Comparison of ENCODE assay signal across 9 mouse cellular contexts in genomic region chr8:70558334-70558733, GRCm38 (mm10). TPM values are rescaled to one million over a fixed set of nuclear protein-coding genes. Genes with fewer than 3 reads are reported as not detected.
A peak's percentile ranks its signal among the peaks of the same experiment; 100 is the strongest.
DNase-seq lines count a peak whose midpoint lies in the region; ATAC-seq lines count a peak whose summit lies in the region.
"Had no signal": no experiment of that assay in that cellular context is flagged by ENCODE, and none has a peak within 500 bp of the region (broad histone marks: within the 10 kb centered on the region; RNA-seq: fewer than 3 reads in every experiment).

No protein-coding gene starts in this region.

- WGBS in heart, embryonic 11.5 days (ENCODE audit: insufficient replicate concordance), result 59% methylated on average over 4 of the region's 4 CpGs
- 83% methylated on average over 4 of the region's 4 CpGs for WGBS in limb, embryonic 10.5 days
- 67% methylated on average over 4 of the region's 4 CpGs for WGBS in hindbrain, embryonic 13.5 days

- H3K36me3 ChIP-seq in heart, embryonic 11.5 days (ENCODE audit: control insufficient read depth, insufficient read depth, low read length), result no peaks in the 10 kb centered on the region
- 0 out of 2 replicates have a peak, but pooled peaks cover 3% of the 10 kb centered on the region for H3K36me3 ChIP-seq in limb, embryonic 10.5 days
- peaks cover 4% of the 10 kb centered on the region; the same call in 1 of the 2 replicates for H3K36me3 ChIP-seq in hindbrain, embryonic 13.5 days

- no peak for DNase-seq in heart, adult 8-10 months (ENCODE audit: low spot score)
- DNase-seq in T-cell, adult 2 months (ENCODE audit: low spot score), result peak; percentile 65
- DNase-seq in limb, embryonic 10.5 days (ENCODE audit: low spot score), result no peak
- DNase-seq in embryo, embryonic 11 days, result no peak
- DNase-seq in urinary bladder, postnatal 10 days (ENCODE audit: low spot score), result no peak
- DNase-seq: cerebellum, adult 11-12 months had no signal

- H3K4me2 ChIP-seq in heart, embryonic 11.5 days, result no peak overlapping the region
- no peak overlapping the region for H3K4me2 ChIP-seq in hindbrain, embryonic 13.5 days

- no peak overlapping the region for H3K4me3 ChIP-seq in heart, embryonic 11.5 days (ENCODE audit: low read depth, low read length)
- no peak overlapping the region for H3K4me3 ChIP-seq in limb, embryonic 10.5 days
- H3K4me3 ChIP-seq in hindbrain, embryonic 13.5 days, result no peak overlapping the region

- no peaks in the 10 kb centered on the region for H3K9me3 ChIP-seq in heart, embryonic 11.5 days (replicated peaks; ENCODE audit: control insufficient read depth, low read length)
- no peaks in the 10 kb centered on the region for H3K9me3 ChIP-seq in limb, embryonic 10.5 days (replicated peaks)
- H3K9me3 ChIP-seq in hindbrain, embryonic 13.5 days, result no peaks in the 10 kb centered on the region

- no peak for ATAC-seq in heart, embryonic 11.5 days (replicated peaks; ENCODE audit: insufficient number of reproducible peaks, low FRiP score, low TSS enrichment)
- peak; percentile 31; the same call in 1 of the 2 replicates for ATAC-seq in megakaryocyte-erythroid progenitor cell, adult 5-6 weeks (replicated peaks; ENCODE audit: low FRiP score, low TSS enrichment, poor library complexity, severe bottlenecking)
- ATAC-seq in hindbrain, embryonic 13.5 days (ENCODE audit: low FRiP score), result no peak

- no peaks in the 10 kb centered on the region for H3K27me3 ChIP-seq in heart, embryonic 11.5 days (ENCODE audit: control insufficient read depth, insufficient read depth, low read length)
- H3K27me3 ChIP-seq in limb, embryonic 10.5 days (ENCODE audit: low read depth, poor library complexity, severe bottlenecking), result no peaks in the 10 kb centered on the region
- no peaks in the 10 kb centered on the region for H3K27me3 ChIP-seq in hindbrain, embryonic 13.5 days

- H3K27ac ChIP-seq in heart, embryonic 11.5 days (ENCODE audit: low read depth, low read length), result peak overlapping the region; percentile 30; the same call in 1 of the 2 replicates
- H3K27ac ChIP-seq in limb, embryonic 10.5 days, result peak overlapping the region; percentile 21; the same call in 1 of the 2 replicates
- no peak overlapping the region for H3K27ac ChIP-seq in hindbrain, embryonic 13.5 days

- peaks cover 57% of the 10 kb centered on the region for H3K4me1 ChIP-seq in heart, embryonic 11.5 days (ENCODE audit: control insufficient read depth, insufficient read depth, low read length)
- peaks cover 15% of the 10 kb centered on the region for H3K4me1 ChIP-seq in limb, embryonic 10.5 days
- peaks cover 28% of the 10 kb centered on the region for H3K4me1 ChIP-seq in hindbrain, embryonic 13.5 days (replicated peaks)

- no peak overlapping the region for H3K9ac ChIP-seq in heart, embryonic 11.5 days (ENCODE audit: low read depth, low read length)
- no peak overlapping the region for H3K9ac ChIP-seq in hindbrain, embryonic 13.5 days

RNA-seq across cellular contexts. Expression of gene Ell, which starts 19.1 kb away (rescaled TPM):
- 14.1 and 14.7 TPM in 2 replicates for polyA plus RNA-seq in heart, embryonic 11.5 days (2014; fragmentation: Nextera tagmentation; extraction: Ambion mirVana)
- total RNA-seq in heart, adult 8-10 months (2022), result 10 to 100 TPM in 3 of 4 experiments, 1 to 10 TPM in 1; 9.3 to 12.4 (median 10.6) TPM
- 20.9 and 26.1 TPM in 2 replicates for polyA plus RNA-seq in limb, embryonic 10.5 days (2016; fragmentation: Nextera tagmentation; extraction: Ambion mirVana)
- 14.7 and 22.0 TPM in 2 replicates for total RNA-seq in megakaryocyte-erythroid progenitor cell, adult 5-6 weeks (2014; fragmentation: Nextera tagmentation)
- total RNA-seq in megakaryocyte-erythroid progenitor cell, adult 5-6 weeks (2017), result 7.9 and 10.7 TPM in 2 replicates
- 16.3 and 17.2 TPM in 2 replicates for polyA plus RNA-seq in hindbrain, embryonic 13.5 days (2015; fragmentation: Nextera tagmentation; extraction: Ambion mirVana)

RNA-seq across cellular contexts. Expression of gene Kxd1, which starts 30.6 kb away (rescaled TPM):
- polyA plus RNA-seq in heart, embryonic 11.5 days (2014; fragmentation: Nextera tagmentation; extraction: Ambion mirVana), result 67.3 and 68.1 TPM in 2 replicates
- 100 to 1,000 TPM in 3 of 4 experiments, 10 to 100 TPM in 1; 97.9 to 114 (median 103) TPM for total RNA-seq in heart, adult 8-10 months (2022)
- 45.4 and 46.6 TPM in 2 replicates for polyA plus RNA-seq in limb, embryonic 10.5 days (2016; fragmentation: Nextera tagmentation; extraction: Ambion mirVana)
- total RNA-seq in megakaryocyte-erythroid progenitor cell, adult 5-6 weeks (2014; fragmentation: Nextera tagmentation), result 78.1 and 81.8 TPM in 2 replicates
- 65.5 and 93.7 TPM in 2 replicates for total RNA-seq in megakaryocyte-erythroid progenitor cell, adult 5-6 weeks (2017)
- 47.7 and 50.5 TPM in 2 replicates for polyA plus RNA-seq in hindbrain, embryonic 13.5 days (2015; fragmentation: Nextera tagmentation; extraction: Ambion mirVana)

RNA-seq across cellular contexts. Expression of gene Fkbp8, which starts 30.8 kb away (rescaled TPM):
- 202 and 212 TPM in 2 replicates for polyA plus RNA-seq in heart, embryonic 11.5 days (2014; fragmentation: Nextera tagmentation; extraction: Ambion mirVana)
- 100 to 1,000 TPM; 135 to 145 (median 137) TPM for total RNA-seq in heart, adult 8-10 months (2022)
- 297 and 310 TPM in 2 replicates for polyA plus RNA-seq in limb, embryonic 10.5 days (2016; fragmentation: Nextera tagmentation; extraction: Ambion mirVana)
- total RNA-seq in megakaryocyte-erythroid progenitor cell, adult 5-6 weeks (2014; fragmentation: Nextera tagmentation), result 140 and 265 TPM in 2 replicates
- total RNA-seq in megakaryocyte-erythroid progenitor cell, adult 5-6 weeks (2017), result 172 and 176 TPM in 2 replicates
- polyA plus RNA-seq in hindbrain, embryonic 13.5 days (2015; fragmentation: Nextera tagmentation; extraction: Ambion mirVana), result 385 and 391 TPM in 2 replicates

RNA-seq across cellular contexts. Expression of gene Isyna1, which starts 35.8 kb away (rescaled TPM):
- 86.0 and 95.3 TPM in 2 replicates for polyA plus RNA-seq in heart, embryonic 11.5 days (2014; fragmentation: Nextera tagmentation; extraction: Ambion mirVana)
- total RNA-seq in heart, adult 8-10 months (2022), result 10 to 100 TPM; 15.5 to 37.5 (median 23.7) TPM
- 214 and 225 TPM in 2 replicates for polyA plus RNA-seq in limb, embryonic 10.5 days (2016; fragmentation: Nextera tagmentation; extraction: Ambion mirVana)
- 74.1 and 91.0 TPM in 2 replicates for total RNA-seq in megakaryocyte-erythroid progenitor cell, adult 5-6 weeks (2014; fragmentation: Nextera tagmentation)
- 36.5 and 51.5 TPM in 2 replicates for total RNA-seq in megakaryocyte-erythroid progenitor cell, adult 5-6 weeks (2017)
- 121 and 125 TPM in 2 replicates for polyA plus RNA-seq in hindbrain, embryonic 13.5 days (2015; fragmentation: Nextera tagmentation; extraction: Ambion mirVana)

RNA-seq across cellular contexts. Expression of gene Uba52, which starts 47.7 kb away (rescaled TPM):
- polyA plus RNA-seq in heart, embryonic 11.5 days (2014; fragmentation: Nextera tagmentation; extraction: Ambion mirVana), result 798 and 827 TPM in 2 replicates
- total RNA-seq in heart, adult 8-10 months (2022), result 1,000 to 10,000 TPM; 1,436 to 1,703 (median 1,558) TPM
- polyA plus RNA-seq in limb, embryonic 10.5 days (2016; fragmentation: Nextera tagmentation; extraction: Ambion mirVana), result 877 and 996 TPM in 2 replicates
- total RNA-seq in megakaryocyte-erythroid progenitor cell, adult 5-6 weeks (2014; fragmentation: Nextera tagmentation), result 2,751 and 3,393 TPM in 2 replicates
- total RNA-seq in megakaryocyte-erythroid progenitor cell, adult 5-6 weeks (2017), result 4,463 and 5,230 TPM in 2 replicates
- 715 and 758 TPM in 2 replicates for polyA plus RNA-seq in hindbrain, embryonic 13.5 days (2015; fragmentation: Nextera tagmentation; extraction: Ambion mirVana)
